Mouse (Mus musculus) megakaryocyte, embryonic 14.5 days (primary cell): Measurements from ENCODE around the gene Sprr4.

Experiments
- FLI1 ChIP-seq: IDR thresholded peaks from 2 replicates; pipeline ENCODE4 v1.6.1; 2012; ENCODE audit warnings: low read length, inconsistent platforms, mixed read lengths
- GATA1 ChIP-seq: IDR thresholded peaks from 3 replicates; pipeline ENCODE4 v1.6.1; 2012; ENCODE audit warnings: mixed read lengths, low read length, inconsistent platforms, borderline replicate concordance

- TF ChIP-seq GATA1 (no peak), FLI1 (no peak)
These were observed 30.2 kb downstream of the Sprr4 start for GRCm38 (mm10) chr3:92470111-92470510.
